Mouse (Mus musculus): ENCODE data around the gene Tmem81. TPM values are rescaled to one million over a fixed set of nuclear protein-coding genes. Genes with fewer than 3 reads are reported as not detected.

The Tmem81 gene
- polyA plus RNA-seq, 1 experiment from 2014 or later = 1.3 TPM

- 39% methylated on average over 4 of the region's 4 CpGs for WGBS
- no peaks in the 10 kb centered on the region for H3K27me3 ChIP-seq (ENCODE audit: control insufficient read depth, insufficient read depth, low read length)
- peaks cover 70% of the 10 kb centered on the region for H3K36me3 ChIP-seq (ENCODE audit: control insufficient read depth, insufficient read depth, low read length)
- no peak for DNase-seq
- H3K9me3 ChIP-seq (ENCODE audit: control insufficient read depth, low read length) = no peaks in the 10 kb centered on the region
- peaks cover 12% of the 10 kb centered on the region; the same call in 1 of the 2 replicates for H3K4me1 ChIP-seq (ENCODE audit: control insufficient read depth, insufficient read depth, low read length)
- H3K27ac ChIP-seq (replicated peaks; ENCODE audit: low read depth, low read length) = no peak overlapping the region
- H3K4me3 ChIP-seq (replicated peaks; ENCODE audit: low read depth, low read length) = no peak overlapping the region
- H3K4me2 ChIP-seq (ENCODE audit: low read length) = no peak overlapping the region
- ATAC-seq (ENCODE audit: low FRiP score, low TSS enrichment) = no peak
- H3K9ac ChIP-seq (replicated peaks; ENCODE audit: low read length) = no peak overlapping the region
Observed at GRCm38 (mm10) chr1:132523920-132524319, 17.9 kb downstream of the Tmem81 start.

GRCm38 (mm10) chr1:132525832-132526231 lies 19.8 kb downstream of the Tmem81 start:
- H3K4me3 ChIP-seq (replicated peaks; ENCODE audit: low read depth, low read length) = no peak overlapping the region
- peak overlapping the region; percentile 42 for H3K9ac ChIP-seq (replicated peaks; ENCODE audit: low read length)
- H3K9me3 ChIP-seq (ENCODE audit: control insufficient read depth, low read length) = no peaks in the 10 kb centered on the region
- H3K27me3 ChIP-seq (ENCODE audit: control insufficient read depth, insufficient read depth, low read length) = no peaks in the 10 kb centered on the region
- H3K4me1 ChIP-seq (ENCODE audit: control insufficient read depth, insufficient read depth, low read length) = peaks cover 20% of the 10 kb centered on the region
- 5% methylated on average over 10 of the region's 10 CpGs for WGBS
- H3K27ac ChIP-seq (replicated peaks; ENCODE audit: low read depth, low read length) = peak overlapping the region; percentile 87
- DNase-seq (peak; percentile 93), ATAC-seq (ENCODE audit: low FRiP score, low TSS enrichment) (peak; percentile 21)
- H3K36me3 ChIP-seq (ENCODE audit: control insufficient read depth, insufficient read depth, low read length) = peaks cover 58% of the 10 kb centered on the region
- H3K4me2 ChIP-seq (ENCODE audit: low read length) = peak overlapping the region; percentile 23; the same call in 1 of the 2 replicates

GRCm38 (mm10) chr1:132528071-132528470 lies 22.0 kb downstream of the Tmem81 start:
- 96% methylated on average over 13 of the region's 13 CpGs for WGBS
- H3K27me3 ChIP-seq (ENCODE audit: control insufficient read depth, insufficient read depth, low read length) = no peaks in the 10 kb centered on the region
- no peak overlapping the region for H3K4me3 ChIP-seq (replicated peaks; ENCODE audit: low read depth, low read length)
- peaks cover 47% of the 10 kb centered on the region for H3K36me3 ChIP-seq (ENCODE audit: control insufficient read depth, insufficient read depth, low read length)
- no peak overlapping the region for H3K9ac ChIP-seq (replicated peaks; ENCODE audit: low read length)
- no peak for ATAC-seq (ENCODE audit: low FRiP score, low TSS enrichment)
- H3K9me3 ChIP-seq (ENCODE audit: control insufficient read depth, low read length) = no peaks in the 10 kb centered on the region
- no peak overlapping the region for H3K4me2 ChIP-seq (ENCODE audit: low read length)
- no peak for DNase-seq
- H3K27ac ChIP-seq (replicated peaks; ENCODE audit: low read depth, low read length) = no peak overlapping the region
- peaks cover 39% of the 10 kb centered on the region for H3K4me1 ChIP-seq (ENCODE audit: control insufficient read depth, insufficient read depth, low read length)

- no peaks in the 10 kb centered on the region for H3K9me3 ChIP-seq (ENCODE audit: control insufficient read depth, low read length)
- no peak overlapping the region for H3K9ac ChIP-seq (replicated peaks; ENCODE audit: low read length)
- 91% methylated on average over 19 of the region's 19 CpGs for WGBS
- ATAC-seq (ENCODE audit: low FRiP score, low TSS enrichment) (no peak), DNase-seq (no peak)
- H3K27me3 ChIP-seq (ENCODE audit: control insufficient read depth, insufficient read depth, low read length) = no peaks in the 10 kb centered on the region
- no peak overlapping the region for H3K27ac ChIP-seq (replicated peaks; ENCODE audit: low read depth, low read length)
- peaks cover 42% of the 10 kb centered on the region for H3K36me3 ChIP-seq (ENCODE audit: control insufficient read depth, insufficient read depth, low read length)
- peaks cover 46% of the 10 kb centered on the region for H3K4me1 ChIP-seq (ENCODE audit: control insufficient read depth, insufficient read depth, low read length)
- H3K4me2 ChIP-seq (ENCODE audit: low read length) = no peak overlapping the region
- H3K4me3 ChIP-seq (replicated peaks; ENCODE audit: low read depth, low read length) = no peak overlapping the region
Observed at GRCm38 (mm10) chr1:132528647-132529334, 22.8 kb downstream of the Tmem81 start.

- WGBS = 4% methylated on average over 5 of the region's 5 CpGs
- Histone ChIP-seq H3K4me1 (ENCODE audit: control insufficient read depth, insufficient read depth, low read length) (peaks cover 59% of the 10 kb centered on the region), H3K36me3 (ENCODE audit: control insufficient read depth, insufficient read depth, low read length) (peaks cover 25% of the 10 kb centered on the region), H3K4me2 (ENCODE audit: low read length) (peak overlapping the region; percentile 6; the same call in 1 of the 2 replicates), H3K4me3 (replicated peaks; ENCODE audit: low read depth, low read length) (no peak overlapping the region), H3K27me3 (ENCODE audit: control insufficient read depth, insufficient read depth, low read length) (no peaks in the 10 kb centered on the region), H3K9ac (replicated peaks; ENCODE audit: low read length) (no peak overlapping the region), H3K27ac (replicated peaks; ENCODE audit: low read depth, low read length) (peak overlapping the region; percentile 66), H3K9me3 (ENCODE audit: control insufficient read depth, low read length) (no peaks in the 10 kb centered on the region)
- ATAC-seq (ENCODE audit: low FRiP score, low TSS enrichment) (peak; percentile 78), DNase-seq (peak; percentile 82)
Observed at GRCm38 (mm10) chr1:132530631-132531191, 24.7 kb downstream of the Tmem81 start.

GRCm38 (mm10) chr1:132532521-132532920 lies 26.5 kb downstream of the Tmem81 start:
- H3K9me3 ChIP-seq (ENCODE audit: control insufficient read depth, low read length) = no peaks in the 10 kb centered on the region
- no peak overlapping the region for H3K4me3 ChIP-seq (replicated peaks; ENCODE audit: low read depth, low read length)
- DNase-seq (no peak), ATAC-seq (ENCODE audit: low FRiP score, low TSS enrichment) (no peak)
- peaks cover 52% of the 10 kb centered on the region for H3K4me1 ChIP-seq (ENCODE audit: control insufficient read depth, insufficient read depth, low read length)
- peaks cover 24% of the 10 kb centered on the region for H3K36me3 ChIP-seq (ENCODE audit: control insufficient read depth, insufficient read depth, low read length)
- 73% methylated on average over 9 of the region's 9 CpGs for WGBS
- H3K27me3 ChIP-seq (ENCODE audit: control insufficient read depth, insufficient read depth, low read length) = no peaks in the 10 kb centered on the region
- 0 out of 2 replicates have a peak overlapping the region, but pooled peaks have one; percentile 20 for H3K27ac ChIP-seq (replicated peaks; ENCODE audit: low read depth, low read length)
- H3K4me2 ChIP-seq (ENCODE audit: low read length) = no peak overlapping the region
- H3K9ac ChIP-seq (replicated peaks; ENCODE audit: low read length) = no peak overlapping the region

- DNase-seq (peak; percentile 63), ATAC-seq (ENCODE audit: low FRiP score, low TSS enrichment) (0 out of 2 replicates have a peak, but pooled peaks have one; percentile 29)
- H3K9me3 ChIP-seq (ENCODE audit: control insufficient read depth, low read length) = no peaks in the 10 kb centered on the region
- peaks cover 57% of the 10 kb centered on the region for H3K4me1 ChIP-seq (ENCODE audit: control insufficient read depth, insufficient read depth, low read length)
- H3K27me3 ChIP-seq (ENCODE audit: control insufficient read depth, insufficient read depth, low read length) = no peaks in the 10 kb centered on the region
- 4% methylated on average over 8 of the region's 8 CpGs for WGBS
- H3K27ac ChIP-seq (replicated peaks; ENCODE audit: low read depth, low read length) = peak overlapping the region; percentile 70
- peaks cover 12% of the 10 kb centered on the region for H3K36me3 ChIP-seq (ENCODE audit: control insufficient read depth, insufficient read depth, low read length)
- H3K4me3 ChIP-seq (replicated peaks; ENCODE audit: low read depth, low read length) = no peak overlapping the region
- H3K4me2 ChIP-seq (ENCODE audit: low read length) = peak overlapping the region; percentile 27
- H3K9ac ChIP-seq (replicated peaks; ENCODE audit: low read length) = no peak overlapping the region
Observed at GRCm38 (mm10) chr1:132533840-132534239, 27.8 kb downstream of the Tmem81 start.

GRCm38 (mm10) chr1:132535541-132535940 lies 29.5 kb downstream of the Tmem81 start:
- ATAC-seq (ENCODE audit: low FRiP score, low TSS enrichment) = no peak
- no peaks in the 10 kb centered on the region for H3K27me3 ChIP-seq (ENCODE audit: control insufficient read depth, insufficient read depth, low read length)
- H3K36me3 ChIP-seq (ENCODE audit: control insufficient read depth, insufficient read depth, low read length) = peaks cover 9% of the 10 kb centered on the region; the same call in 1 of the 2 replicates
- no peak overlapping the region for H3K27ac ChIP-seq (replicated peaks; ENCODE audit: low read depth, low read length)
- H3K4me2 ChIP-seq (ENCODE audit: low read length) = no peak overlapping the region
- no peak for DNase-seq
- no peak overlapping the region for H3K4me3 ChIP-seq (replicated peaks; ENCODE audit: low read depth, low read length)
- H3K4me1 ChIP-seq (ENCODE audit: control insufficient read depth, insufficient read depth, low read length) = peaks cover 63% of the 10 kb centered on the region
- 92% methylated on average over 4 of the region's 4 CpGs for WGBS
- H3K9ac ChIP-seq (replicated peaks; ENCODE audit: low read length) = no peak overlapping the region
- no peaks in the 10 kb centered on the region for H3K9me3 ChIP-seq (ENCODE audit: control insufficient read depth, low read length)

- H3K4me3 ChIP-seq (replicated peaks; ENCODE audit: low read depth, low read length) = no peak overlapping the region
- no peak overlapping the region for H3K9ac ChIP-seq (replicated peaks; ENCODE audit: low read length)
- H3K9me3 ChIP-seq (ENCODE audit: control insufficient read depth, low read length) = no peaks in the 10 kb centered on the region
- peaks cover 9% of the 10 kb centered on the region; the same call in 1 of the 2 replicates for H3K36me3 ChIP-seq (ENCODE audit: control insufficient read depth, insufficient read depth, low read length)
- H3K4me2 ChIP-seq (ENCODE audit: low read length) = no peak overlapping the region
- ATAC-seq (ENCODE audit: low FRiP score, low TSS enrichment) = no peak
- 89% methylated on average over 3 of the region's 3 CpGs for WGBS
- peaks cover 61% of the 10 kb centered on the region for H3K4me1 ChIP-seq (ENCODE audit: control insufficient read depth, insufficient read depth, low read length)
- DNase-seq = no peak
- no peak overlapping the region for H3K27ac ChIP-seq (replicated peaks; ENCODE audit: low read depth, low read length)
- H3K27me3 ChIP-seq (ENCODE audit: control insufficient read depth, insufficient read depth, low read length) = no peaks in the 10 kb centered on the region
Observed at GRCm38 (mm10) chr1:132536416-132536815, 30.4 kb downstream of the Tmem81 start.
